Mouse (Mus musculus) left cerebral cortex, postnatal 25 days (tissue): Measurements from ENCODE around the gene Ddhd1. TPM values are rescaled to one million over a fixed set of nuclear protein-coding genes. Genes with fewer than 3 reads are reported as not detected.

Experiments used
- DNase-seq, 2 experiments: peaks; one replicate each; pipeline ENCODE4 v3.0.0; 2022; ENCODE audit warnings: low spot score in 2 of 2, mixed read lengths in 1 of 2
- intact Hi-C: fragments of 180-260 bp; cut with DNase I; formaldehyde crosslinking; loops from one replicate; pipeline ENCODE4 v1.15.1; 2025
- total RNA-seq, 2 experiments: library from RNA; stranded (reverse); gene quantifications; 2 replicates each; pipeline ENCODE4 v1.2.3; 2021

Ddhd1 gene
- 10 to 100 TPM; 73.4 to 81.3 TPM for total RNA-seq

DNA sequence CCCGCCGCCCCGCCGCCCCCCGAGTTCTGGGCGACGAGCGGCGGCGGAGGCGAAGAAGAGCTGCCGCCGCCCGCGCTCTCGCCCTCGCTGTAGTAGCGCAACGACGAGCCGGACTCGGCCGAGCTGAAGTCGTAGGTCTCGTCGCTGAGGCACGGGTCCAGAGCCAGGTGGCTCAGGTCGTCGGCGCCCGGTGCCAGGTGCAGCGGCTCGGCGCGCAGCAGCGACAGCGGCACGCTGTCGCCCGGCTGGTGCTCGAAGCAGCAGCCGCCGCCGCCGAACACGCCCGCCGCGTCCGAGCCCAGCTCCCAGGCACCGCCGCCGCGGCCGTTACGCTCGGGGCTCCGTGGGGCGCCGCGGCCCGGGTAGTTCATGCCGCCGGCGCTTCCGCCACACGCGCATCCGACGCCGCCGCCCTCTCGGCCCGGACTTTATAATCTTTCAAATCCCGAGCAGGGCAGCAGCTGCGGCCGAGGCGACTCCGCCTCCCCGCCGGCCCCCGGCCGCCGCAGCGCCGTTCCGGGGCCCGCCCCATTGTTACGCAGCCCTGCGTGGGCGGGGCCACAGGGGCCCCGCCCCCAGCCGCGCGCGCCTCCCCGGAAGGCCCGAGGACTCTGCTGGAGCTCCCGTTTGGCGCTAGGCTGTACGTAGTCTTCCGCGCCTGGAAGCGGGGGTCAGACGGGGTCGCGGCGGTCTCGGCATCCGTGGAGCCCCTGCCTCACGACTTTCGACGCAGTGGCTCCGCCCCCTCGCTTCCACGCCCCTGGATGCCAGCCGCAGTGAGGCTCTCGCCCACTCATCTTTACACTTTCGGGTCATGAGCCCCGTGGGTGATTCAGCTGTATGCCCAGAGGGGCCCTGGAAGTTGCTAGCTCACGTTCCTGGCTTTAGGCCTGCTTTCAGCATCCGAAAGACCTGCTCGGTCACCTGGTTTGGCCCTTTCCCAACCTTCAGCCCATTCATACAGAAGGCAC lies at the start of gene Ddhd1:
TSS of gene Ddhd1 (minus strand) at position 503 of the 971 bp plus-strand sequence.
- peak; percentile 91 to 92 for DNase-seq
- intact Hi-C loops = loop anchor here (2.0 to 5.0 kb wide), 3 partner anchors 33 to 131 kb away; no protein-coding TSS in a partner anchor

DNA sequence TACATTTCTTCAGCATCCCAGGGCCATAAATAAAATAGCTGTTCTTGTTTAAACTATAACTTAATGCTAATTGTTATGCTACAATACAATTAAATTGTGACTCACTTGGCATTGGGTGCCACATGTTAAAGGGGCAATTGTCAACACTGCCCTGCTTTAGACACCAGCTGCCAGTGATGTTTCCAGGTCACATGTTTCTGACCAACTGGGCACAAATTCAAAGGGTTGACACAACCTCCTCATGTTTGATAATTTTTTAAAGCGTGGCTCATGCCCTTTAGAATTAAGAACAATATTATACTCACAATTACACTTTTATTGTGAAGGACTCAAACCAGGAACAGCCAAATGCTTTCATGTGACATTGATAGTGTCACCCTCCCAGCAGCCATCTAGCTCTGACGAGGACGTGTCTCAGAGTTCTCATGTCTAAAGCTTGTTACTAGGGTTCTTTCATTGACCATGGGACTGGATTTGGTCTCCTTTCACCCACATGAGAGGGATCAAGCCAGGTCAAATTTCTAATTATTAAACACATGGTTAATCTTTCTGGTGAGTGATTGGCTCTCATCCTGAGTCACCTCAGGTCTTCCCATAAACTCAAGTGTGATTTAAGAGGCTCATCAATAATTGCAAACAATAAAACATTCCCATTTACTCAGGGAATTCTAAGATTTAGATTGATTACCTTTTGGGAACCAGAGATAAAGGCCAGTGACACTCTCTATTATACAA lies 49.4 kb upstream of the Ddhd1 start:
- intact Hi-C loops = no loop called here
- DNase-seq = no peak

DNA sequence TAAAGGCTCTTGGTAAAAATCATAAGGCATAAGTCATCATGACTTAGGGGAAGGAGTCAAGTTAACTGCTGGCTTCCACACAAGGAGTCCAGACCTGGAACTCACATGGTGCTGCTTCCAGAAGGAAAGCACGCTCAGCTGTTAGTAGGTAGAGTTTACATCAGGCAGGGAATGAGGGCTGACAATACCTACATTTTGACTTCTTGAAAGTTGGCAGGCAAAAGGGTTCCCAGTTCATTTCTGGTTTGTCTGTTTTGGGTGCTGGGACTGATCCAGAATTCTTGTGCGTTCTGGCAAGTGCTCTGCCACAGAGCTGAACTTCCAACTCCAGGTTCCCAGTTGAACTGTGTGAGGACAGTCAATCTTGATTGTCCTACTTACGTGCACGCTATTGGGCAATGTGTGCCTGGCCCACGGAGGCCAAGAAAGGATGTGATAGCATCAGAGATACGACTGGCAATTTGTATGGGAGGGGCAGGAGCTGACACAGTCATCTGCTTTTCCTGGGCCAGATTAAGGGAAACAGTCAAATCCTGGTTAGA lies 42.2 kb upstream of the Ddhd1 start:
- no peak for DNase-seq
- intact Hi-C loops = no loop called here

DNA sequence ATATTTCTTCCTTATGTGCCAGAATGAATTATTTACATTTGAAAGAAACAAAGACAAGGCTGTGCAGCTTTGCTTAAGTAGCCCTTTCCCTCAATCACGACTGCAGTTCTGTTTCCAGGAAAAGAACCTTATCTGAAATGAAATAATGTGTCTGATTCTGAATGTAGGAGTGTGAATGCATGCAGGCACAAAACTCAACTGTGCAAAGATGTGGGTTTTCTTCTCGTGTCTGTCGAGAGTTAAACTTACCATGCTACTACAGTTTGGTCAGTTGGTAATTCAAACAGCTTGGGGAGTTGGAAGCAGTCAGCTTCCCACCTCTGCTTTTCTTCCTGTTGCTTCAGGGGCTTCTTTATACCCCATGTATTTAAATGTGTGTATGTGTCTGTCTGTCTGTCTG lies 40.9 kb upstream of the Ddhd1 start:
- DNase-seq = peak in 1 of 2 experiments; percentile 52
- intact Hi-C loops = no loop called here

DNA sequence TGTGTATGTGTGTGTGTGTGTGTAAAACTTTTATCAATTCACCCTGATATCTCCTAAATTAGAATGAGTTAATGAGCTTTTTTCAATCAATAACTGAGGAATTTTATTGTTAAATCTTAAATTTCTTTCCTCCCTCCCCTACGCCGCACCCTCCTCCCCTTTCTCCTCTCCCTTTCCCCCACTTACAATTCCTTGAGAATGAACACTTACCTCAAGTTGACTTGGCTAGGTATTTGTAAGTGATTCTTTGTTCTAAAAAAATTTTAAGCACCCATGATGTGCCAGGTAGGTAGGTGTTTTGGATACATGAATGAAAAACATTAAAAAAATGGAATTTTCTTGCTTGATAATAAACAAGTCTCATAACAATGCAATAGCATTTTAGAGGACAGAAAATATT lies 38.2 kb upstream of the Ddhd1 start:
- intact Hi-C loops = no loop called here
- no peak for DNase-seq

DNA sequence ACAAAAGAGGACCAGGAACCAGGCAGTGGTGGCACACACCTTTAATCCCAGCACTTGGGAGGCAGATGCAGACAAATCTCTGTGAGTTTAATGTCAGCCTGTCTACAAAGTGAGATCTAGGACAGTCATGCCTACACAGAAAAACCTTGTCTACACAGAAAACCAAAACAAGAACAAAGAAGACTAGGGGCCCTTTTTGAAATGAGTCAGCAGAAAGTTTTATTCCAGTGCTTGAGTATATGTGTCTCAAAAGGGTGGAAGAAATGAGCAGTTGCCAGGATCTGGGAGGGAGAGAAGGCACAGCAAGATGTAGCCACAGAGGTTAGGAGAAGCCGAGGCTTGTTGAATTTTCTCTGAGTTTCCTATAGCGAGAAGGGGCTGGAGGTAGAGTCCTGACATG lies 35.9 kb upstream of the Ddhd1 start:
- DNase-seq = peak in 1 of 2 experiments; percentile 29
- intact Hi-C loops = loop anchor here (5.0 kb wide), 3 partner anchors 78 to 127 kb away; no protein-coding TSS in a partner anchor

DNA sequence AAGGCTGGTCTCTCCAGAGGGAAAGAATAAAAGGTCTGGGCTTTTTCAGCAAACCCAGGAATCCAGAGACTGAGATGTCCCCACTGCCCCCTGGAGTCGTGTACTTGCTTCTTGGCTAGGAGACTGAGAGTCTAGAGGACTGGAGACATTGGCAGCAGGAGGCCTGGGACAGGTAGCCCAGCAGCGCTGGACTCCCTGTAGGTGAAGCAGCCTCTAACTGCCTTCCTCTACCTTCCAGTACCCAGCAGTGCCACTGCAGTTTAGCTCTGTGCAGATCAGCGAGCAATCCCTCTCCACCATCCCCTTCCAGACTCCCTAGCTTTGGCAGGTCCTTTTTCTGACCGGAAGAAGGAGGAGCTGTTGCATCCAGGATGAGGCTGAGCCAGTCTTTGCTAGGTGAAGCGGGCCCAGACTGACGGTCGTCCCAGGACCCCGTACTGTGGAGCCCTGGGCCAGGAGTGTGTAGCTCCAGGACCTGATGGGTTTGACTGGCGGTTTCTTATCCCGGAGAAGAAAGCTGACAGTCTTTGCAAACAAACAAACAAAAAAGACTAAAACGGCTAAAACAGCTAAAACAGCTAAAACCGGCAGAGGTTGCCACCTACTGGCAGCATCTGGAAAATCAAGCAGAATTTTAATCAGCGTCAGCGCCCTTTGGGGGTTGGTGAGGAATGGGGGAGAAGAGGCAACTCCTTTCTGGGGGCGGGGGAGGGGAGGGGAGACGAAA lies 32.7 kb upstream of the Ddhd1 start:
- intact Hi-C loops = loop anchor here (2.0 to 5.0 kb wide), 4 partner anchors 32 to 123 kb away; partner anchors contain the start of gene Ddhd1
- peak; percentile 57 to 60 for DNase-seq

DNA sequence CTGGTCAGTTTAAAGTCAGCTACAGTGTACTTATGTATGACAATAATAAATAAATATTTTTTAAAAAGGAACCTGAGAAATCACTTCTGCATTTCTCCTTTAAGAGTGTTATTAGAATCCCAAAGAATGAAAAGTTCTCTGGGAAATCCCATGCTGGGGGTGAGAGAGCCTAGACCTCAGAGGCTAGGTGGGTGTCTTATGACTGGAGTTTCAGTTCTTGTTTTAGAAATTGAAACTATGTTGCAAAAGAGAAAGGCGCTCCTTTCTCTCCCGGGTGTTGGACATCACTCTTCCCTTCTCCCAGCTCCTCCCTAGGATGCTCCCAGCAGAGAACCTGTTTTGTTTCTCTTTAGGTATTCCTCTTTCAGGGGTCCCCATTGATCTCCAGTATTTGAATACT lies 27.4 kb upstream of the Ddhd1 start:
- DNase-seq = no peak
- intact Hi-C loops = loop anchor here (5.0 kb wide), 1 partner anchor 268 kb away; no protein-coding TSS in a partner anchor

DNA sequence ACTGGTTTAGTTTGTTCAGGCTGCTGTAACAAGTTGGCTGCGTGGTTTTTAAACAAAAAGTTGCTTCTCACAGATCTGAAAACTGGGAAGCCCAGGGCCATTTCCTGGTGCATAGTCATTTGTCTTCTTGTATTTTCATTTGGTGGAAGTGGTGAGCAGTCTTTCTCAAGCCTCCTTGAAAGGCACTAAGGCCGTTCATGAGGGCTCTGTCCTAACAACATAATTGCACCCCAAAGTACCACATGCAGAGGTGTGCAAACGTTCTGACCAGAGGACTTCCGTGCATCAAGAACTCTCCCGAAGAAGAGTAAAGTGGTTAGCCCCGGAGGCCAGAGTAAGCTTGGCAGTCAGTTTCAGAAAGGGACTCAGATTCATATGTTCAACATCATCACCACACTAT lies 18.8 kb upstream of the Ddhd1 start:
- intact Hi-C loops = no loop called here
- DNase-seq = no peak

DNA sequence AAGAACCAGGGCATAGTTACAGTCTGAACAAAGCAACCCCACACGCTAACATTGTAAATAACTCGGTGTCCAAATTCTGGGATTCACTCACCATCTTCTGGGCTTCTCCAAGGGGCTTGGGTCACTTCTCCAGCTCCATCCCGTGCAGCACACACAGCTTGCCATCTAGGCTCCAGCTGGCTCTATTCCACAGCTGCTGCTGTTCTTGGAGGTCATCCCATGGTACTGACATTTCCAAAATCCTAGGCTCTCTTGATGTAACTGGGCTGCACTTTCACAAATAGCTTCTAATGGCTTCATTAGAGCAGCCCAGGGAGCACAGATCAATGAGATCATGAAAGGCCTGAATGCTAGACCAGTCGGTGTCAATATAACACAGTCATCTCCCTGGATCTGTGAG lies 10.4 kb upstream of the Ddhd1 start:
- DNase-seq = no peak
- intact Hi-C loops = no loop called here

DNA sequence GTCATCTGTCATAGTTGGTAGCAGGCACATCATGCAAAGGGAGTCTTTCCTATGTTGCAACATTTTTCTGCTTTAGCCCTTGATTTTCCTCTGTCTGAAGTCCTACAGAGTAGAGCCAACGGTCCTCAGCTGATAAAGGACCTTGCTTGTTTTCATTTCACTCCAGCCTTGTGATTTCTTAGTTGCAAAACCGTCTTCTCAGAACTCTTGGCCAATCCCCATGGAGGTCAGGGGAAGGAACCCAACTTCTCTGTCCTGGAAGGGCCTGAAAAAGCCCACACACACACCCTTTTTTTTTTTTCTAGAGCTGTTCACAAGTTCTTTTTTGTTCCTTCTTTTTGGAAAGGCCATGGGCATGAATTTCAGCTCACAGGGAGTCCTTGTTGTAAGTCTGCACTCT lies 9.3 kb upstream of the Ddhd1 start:
- intact Hi-C loops = no loop called here
- DNase-seq = no peak

DNA sequence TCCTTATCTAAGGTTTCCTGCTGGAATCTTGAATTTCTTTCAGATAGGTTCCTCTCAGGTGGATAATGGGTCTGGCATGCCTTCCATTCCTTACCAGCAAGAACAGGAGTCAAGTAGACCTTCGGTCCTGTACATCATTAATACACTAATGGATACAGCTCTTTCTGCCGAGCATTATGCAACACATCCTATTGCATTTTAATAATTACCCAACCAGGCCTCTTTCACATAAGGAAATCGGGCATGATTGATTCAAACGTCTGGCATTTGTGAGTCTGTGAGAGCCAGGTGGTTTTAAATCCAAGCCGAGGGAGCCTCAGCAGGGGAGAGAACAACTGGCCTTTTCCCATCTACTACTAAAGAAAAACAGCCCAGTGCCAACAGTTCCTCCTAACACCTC lies 3.6 kb upstream of the Ddhd1 start:
- intact Hi-C loops = no loop called here
- no peak for DNase-seq

DNA sequence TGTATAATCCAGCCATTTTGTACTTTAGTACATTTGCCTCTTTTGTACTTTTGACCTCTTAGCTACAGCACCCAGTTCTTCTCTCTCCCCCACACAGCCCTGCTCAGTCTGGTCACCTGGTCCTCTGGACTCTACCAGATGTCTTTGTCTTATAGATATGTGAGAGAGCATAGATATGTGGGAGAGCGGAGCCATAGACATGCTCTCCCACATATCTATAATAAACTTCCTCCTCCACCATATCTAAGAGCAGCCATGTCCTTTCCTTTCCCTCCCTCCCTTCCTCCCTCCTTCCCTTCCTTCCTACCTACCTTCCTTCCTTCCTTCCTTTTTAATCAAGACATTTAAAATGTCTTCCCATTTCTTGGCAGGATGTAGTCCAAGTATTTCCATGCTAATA lies 2.4 kb upstream of the Ddhd1 start:
- DNase-seq = no peak
- intact Hi-C loops = no loop called here

DNA sequence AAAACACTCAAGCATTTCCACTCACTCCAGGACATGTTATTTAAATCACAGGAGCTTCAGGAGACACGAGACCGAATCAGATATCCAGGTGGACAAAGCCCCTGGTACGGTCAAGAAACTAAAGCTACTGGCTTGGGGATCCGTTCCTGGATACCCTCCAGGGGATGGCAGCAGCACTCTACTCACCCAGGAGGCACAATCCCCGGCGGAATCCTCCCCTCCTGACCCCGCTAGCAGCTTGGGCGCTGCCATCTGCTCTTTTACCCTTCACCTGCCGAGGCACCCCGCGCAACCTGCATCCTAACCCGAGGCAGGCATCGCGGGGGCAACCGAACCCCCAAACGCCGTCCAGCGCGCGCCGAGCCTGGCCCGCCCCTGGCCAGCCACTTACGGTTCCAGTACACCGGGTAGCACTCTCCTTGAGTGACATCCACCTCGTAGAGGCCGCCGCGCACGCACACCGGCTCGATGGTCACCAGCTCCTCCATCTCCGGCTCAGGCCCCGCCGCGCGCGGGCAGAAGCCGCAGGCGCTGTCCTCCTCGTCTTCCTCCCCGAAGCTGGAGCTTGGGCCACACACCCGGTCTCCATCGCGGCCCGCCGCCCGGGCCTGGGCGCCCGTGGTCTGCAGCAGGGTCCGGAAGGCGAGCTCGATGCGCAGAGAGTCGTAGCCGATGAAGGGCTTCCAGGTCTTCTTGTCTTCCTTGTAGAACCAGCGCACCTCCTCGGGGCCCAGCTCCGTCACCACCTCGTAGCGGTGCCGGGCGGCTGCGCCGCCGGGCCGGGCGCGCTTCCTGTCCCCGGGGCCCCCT lies 907 bp downstream of the Ddhd1 start:
- peak; percentile 51 to 67 for DNase-seq
- intact Hi-C loops = loop anchor here (5.0 kb wide), 2 partner anchors 95 to 130 kb away; no protein-coding TSS in a partner anchor

DNA sequence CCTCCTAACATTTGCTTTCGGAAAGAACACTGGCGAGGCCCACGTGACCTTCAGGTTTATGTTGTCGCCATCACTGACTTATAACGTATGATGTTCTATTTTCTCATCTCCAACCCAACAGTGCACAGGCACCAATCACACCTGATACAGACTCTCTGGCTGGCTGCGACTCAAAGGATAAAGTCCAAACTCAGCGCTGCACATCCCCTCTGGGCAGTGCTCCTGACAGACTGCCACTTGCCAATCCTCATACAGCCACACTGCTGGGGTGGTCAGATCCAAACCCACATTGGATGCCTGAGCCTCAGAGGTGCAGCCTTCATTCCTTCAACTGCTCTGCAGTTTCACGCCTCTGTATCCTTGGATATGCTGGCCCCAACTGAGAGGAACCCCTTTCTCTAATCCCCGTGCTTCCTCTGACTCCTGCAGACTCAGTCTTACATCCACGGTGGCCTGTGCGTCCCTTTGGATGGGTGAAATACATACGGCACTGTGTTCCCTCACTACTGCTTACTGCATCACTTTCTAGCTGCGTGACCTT lies 3.0 kb downstream of the Ddhd1 start:
- no peak for DNase-seq
- intact Hi-C loops = loop anchor here (5.0 kb wide), 2 partner anchors 93 to 128 kb away; no protein-coding TSS in a partner anchor

DNA sequence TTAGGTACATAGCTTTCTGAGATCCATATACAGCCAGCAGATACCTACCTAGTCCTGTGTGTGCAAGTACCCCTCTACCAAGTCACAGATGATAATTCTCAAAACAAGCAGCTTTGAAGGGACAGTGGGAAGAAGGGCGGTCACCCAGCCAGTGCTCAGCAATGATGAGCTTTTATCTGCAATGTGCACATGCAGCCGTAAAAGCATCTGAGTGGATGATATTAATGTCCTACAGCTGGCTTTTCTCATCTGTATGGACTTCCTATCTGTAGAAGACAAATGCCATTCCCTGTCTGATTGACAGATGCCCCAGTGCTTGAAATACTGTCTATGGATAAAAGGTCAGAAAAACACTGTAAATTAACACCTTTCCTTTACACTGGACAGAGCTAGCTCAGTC lies 4.2 kb downstream of the Ddhd1 start:
- DNase-seq = no peak
- intact Hi-C loops = no loop called here

DNA sequence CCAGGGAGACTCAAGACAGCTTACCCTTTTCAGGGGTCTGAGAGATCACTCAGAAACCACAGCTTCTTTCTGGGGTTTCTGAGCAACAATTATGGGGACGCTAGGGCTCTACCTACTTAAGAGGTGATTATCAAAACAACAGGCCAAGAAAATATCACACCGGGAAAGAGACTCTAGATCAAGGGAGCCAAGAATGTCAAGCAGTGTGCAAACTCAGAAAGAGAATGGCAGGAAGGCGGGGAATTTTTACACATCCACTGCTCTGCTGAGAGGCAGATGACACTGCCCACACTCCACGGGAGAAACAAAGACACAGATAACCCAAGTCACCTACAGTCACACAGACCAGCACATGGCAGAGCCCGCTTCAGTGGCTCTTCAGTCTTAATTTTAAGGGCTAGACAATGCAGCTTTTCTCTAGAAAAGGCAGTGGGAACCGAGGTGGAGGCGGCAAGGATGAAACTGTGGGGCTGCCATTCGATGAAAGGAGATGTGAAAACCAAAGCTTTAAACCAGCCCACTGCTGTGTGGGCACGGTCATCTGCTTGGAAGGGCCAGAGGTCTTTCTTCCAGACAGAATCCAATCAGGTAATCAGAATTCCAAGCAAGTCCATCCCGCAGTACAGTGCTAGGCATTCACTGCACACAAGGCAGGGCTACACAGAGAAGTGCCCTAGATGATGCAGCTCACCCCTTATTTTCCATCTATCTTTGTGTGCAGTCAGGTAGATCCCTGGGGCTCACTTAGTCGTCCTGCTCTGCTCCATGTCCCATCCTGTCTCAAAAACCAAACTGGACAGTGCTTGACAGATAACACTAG lies 8.7 kb downstream of the Ddhd1 start:
- intact Hi-C loops = no loop called here

DNA sequence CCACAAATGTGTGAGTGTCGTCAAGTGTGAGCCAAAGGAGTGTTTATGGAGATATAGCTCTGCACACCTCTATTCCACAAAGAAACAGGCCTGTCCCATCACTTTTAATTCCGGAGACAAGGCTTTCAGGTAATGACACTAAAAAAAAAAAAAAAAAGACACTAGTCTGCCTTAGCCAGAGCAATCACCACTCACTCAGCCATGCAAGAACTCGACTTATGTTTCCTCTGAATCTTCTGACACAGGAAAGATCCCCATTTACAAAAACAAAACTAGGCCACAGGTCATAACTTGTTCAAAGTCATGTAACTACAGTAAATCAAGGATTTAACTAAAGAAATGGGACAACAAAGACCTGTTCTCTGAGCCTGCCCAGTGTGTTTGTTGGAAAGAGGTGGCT lies 9.8 kb downstream of the Ddhd1 start:
- no peak for DNase-seq
- intact Hi-C loops = no loop called here

More for the DNA sequence above, 8.7 kb downstream of the Ddhd1 start:
- DNase-seq = peak in 1 of 2 experiments; percentile 51
